Mouse (Mus musculus): ENCODE measurements at regions not wholly inside any gene's neighbourhood (a gene's known extent, or its start where the extent isn't known, plus 50 kb on each side); places are given as distances from the start of the nearest gene placed in this dataset.
"Not testable (repeated sequence)": the region's sequence is repeated elsewhere in the genome, so short reads cannot be mapped to it uniquely, and the experiment has no call there.

- DNase-seq, result no peak
Observed at GRCm38 (mm10) chrX:103250961-103251360, 64.5 kb upstream of the Nap1l2 start.

GRCm38 (mm10) chrX:103251478-103251877, 65.0 kb upstream of the Nap1l2 start:
- DNase-seq, result not testable (repeated sequence)

- DNase-seq, result not testable (repeated sequence)
Observed at GRCm38 (mm10) chrX:103252056-103252850, 65.8 kb upstream of the Nap1l2 start.

GRCm38 (mm10) chrX:103252881-103253280, 66.4 kb upstream of the Nap1l2 start:
- DNase-seq, result no peak

- no peak for DNase-seq
Observed at GRCm38 (mm10) chrX:103254867-103255266, 66.3 kb upstream of the Cdx4 start.

- peak; percentile 13 for DNase-seq
Observed at GRCm38 (mm10) chrX:103259882-103260281, 61.3 kb upstream of the Cdx4 start.
